Mouse (Mus musculus) small intestine, adult 2 months (tissue): ENCODE results near the gene Wnt9b. TPM values are rescaled to one million over a fixed set of nuclear protein-coding genes. Genes with fewer than 3 reads are reported as not detected.
A peak's percentile ranks its signal among the peaks of the same experiment; 100 is the strongest.
"Not testable (repeated sequence)": the region's sequence is repeated elsewhere in the genome, so short reads cannot be mapped to it uniquely, and the experiment has no call there.

Experiments used
- H3K27ac ChIP-seq: fragments of 200-500 bp; 2 replicates; pipeline ENCODE4 v1.5.1; 2012; ENCODE audit warnings: low read depth, low read length, control low read depth, inconsistent platforms; ENCODE audit not compliant: insufficient read depth
- H3K27me3 ChIP-seq: fragments of 200-500 bp; 2 replicates; pipeline ENCODE4 v1.6.1; 2012; ENCODE audit warnings: mild to moderate bottlenecking, moderate library complexity, low read length, inconsistent platforms; ENCODE audit not compliant: control insufficient read depth, insufficient read depth
- H3K36me3 ChIP-seq: fragments of 200-500 bp; 2 replicates; pipeline ENCODE4 v1.6.1; 2012; ENCODE audit warnings: mild to moderate bottlenecking, low read length, control low read depth, inconsistent platforms; ENCODE audit not compliant: control insufficient read depth, insufficient read depth
- H3K4me1 ChIP-seq: fragments of 200-500 bp; 2 replicates; pipeline ENCODE4 v1.6.1; 2012; ENCODE audit warnings: low read length, inconsistent platforms, mixed read lengths; ENCODE audit not compliant: control insufficient read depth, insufficient read depth, insufficient read length
- H3K4me3 ChIP-seq: fragments of 200-500 bp; 2 replicates; pipeline ENCODE4 v1.5.1; 2012; ENCODE audit warnings: low read depth, mild to moderate bottlenecking, control low read depth, inconsistent platforms, low read length, moderate library complexity
- CTCF ChIP-seq: fragments of 200-500 bp; IDR thresholded peaks from 2 replicates; pipeline ENCODE4 v1.5.1; 2012; ENCODE audit warnings: low read depth, mild to moderate bottlenecking, control low read depth, inconsistent platforms, low read length, moderate library complexity, mixed read lengths; ENCODE audit not compliant: insufficient replicate concordance, insufficient read length; ENCODE audit errors: extremely low read depth
- POLR2A ChIP-seq: fragments of 200-500 bp; IDR thresholded peaks from 2 replicates; pipeline ENCODE4 v1.6.1; 2012; ENCODE audit warnings: low read depth, mild to moderate bottlenecking, control low read depth, inconsistent platforms, low read length, moderate library complexity
- WGBS: fragments of 180-500 bp; shearing (Covaris S2); methylation state at CpG from one replicate; pipeline ENCODE4 v1.1.7; 2018; 5-methylcytosine and 5-hydroxymethylcytosine counted together
- polyA plus RNA-seq: library from polyadenylated mRNA; depleted of rRNA; stranded (reverse); fragments of >200 nt; gene quantifications from 2 replicates; pipeline ENCODE4 v1.2.3, GENCODE M21; 2012

Gene Wnt9b
- polyA plus RNA-seq, 1 experiment, result 0.10 TPM

DNA sequence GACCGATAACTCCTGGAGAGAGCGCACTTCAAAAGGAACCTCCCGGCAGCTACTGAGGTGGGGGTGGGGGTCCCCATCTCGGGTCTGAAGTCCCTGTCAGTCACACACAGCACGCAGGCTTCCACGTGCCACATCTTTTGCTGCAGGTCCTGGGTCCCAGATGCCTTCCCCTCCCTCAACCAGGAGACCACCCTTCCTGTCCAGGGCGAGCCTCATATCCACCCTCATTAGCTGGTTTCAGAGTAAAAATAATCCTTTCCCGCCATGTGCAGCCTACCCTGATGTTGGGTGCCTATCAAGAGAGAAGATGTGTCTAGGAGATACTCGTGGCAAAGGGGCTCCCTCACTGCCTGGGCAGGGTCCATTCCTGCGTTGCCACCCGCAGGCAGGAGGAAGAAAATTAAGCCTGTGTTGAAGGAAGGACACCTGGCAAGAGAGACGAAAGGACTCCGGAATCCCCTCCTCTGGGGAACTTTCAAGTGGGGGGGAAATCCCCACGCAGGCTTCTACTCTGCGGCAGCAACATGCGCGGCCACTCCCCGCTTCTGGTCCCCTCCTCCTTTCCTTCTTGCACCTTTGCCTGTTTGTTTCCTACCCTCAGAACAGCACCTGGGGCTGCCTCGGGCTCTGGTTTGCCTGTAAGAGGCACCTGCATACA, 21.7 kb upstream of the Wnt9b start:
- peaks cover 5% of the 10 kb centered on the region; the same call in 1 of the 2 replicates for H3K4me1 ChIP-seq
- H3K27me3 ChIP-seq, result peaks cover 32% of the 10 kb centered on the region
- 19% methylated on average over 19 of the region's 19 CpGs for WGBS
- no peaks in the 10 kb centered on the region for H3K36me3 ChIP-seq
- no peak overlapping the region for H3K4me3 ChIP-seq
- no peak overlapping the region for H3K27ac ChIP-seq
- no peak for TF ChIP-seq CTCF
- TF ChIP-seq POLR2A, result no peak

DNA sequence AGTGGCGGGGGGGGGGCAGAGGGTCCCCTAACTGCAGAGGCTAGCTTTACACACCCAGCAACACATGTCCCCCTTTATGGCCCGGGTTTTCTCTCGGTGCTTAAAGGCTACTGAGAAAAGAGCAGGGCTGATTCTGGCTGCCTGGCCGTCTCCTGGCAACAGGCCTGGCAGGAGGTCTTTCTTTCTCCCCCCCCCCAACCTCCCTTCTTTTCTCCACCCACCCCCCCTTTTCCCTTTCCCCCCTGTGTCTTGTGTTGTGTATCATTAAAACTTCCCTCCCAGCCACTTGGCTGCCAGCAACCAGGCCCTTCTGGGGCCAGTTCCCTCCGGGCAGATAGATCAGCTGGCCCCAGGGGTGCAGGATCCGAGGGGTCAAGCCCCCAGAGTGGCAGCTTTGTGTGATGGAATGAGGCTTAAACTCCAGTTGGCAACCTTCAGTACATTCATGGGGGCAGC, 16.0 kb upstream of the Wnt9b start:
- 69% methylated on average over 6 of the region's 6 CpGs for WGBS
- H3K36me3 ChIP-seq, result no peaks in the 10 kb centered on the region
- H3K27ac ChIP-seq, result no peak overlapping the region
- TF ChIP-seq POLR2A (no peak), CTCF (no peak)
- H3K27me3 ChIP-seq, result no peaks in the 10 kb centered on the region
- peaks cover 2% of the 10 kb centered on the region; the same call in 1 of the 2 replicates for H3K4me1 ChIP-seq
- H3K4me3 ChIP-seq, result no peak overlapping the region

DNA sequence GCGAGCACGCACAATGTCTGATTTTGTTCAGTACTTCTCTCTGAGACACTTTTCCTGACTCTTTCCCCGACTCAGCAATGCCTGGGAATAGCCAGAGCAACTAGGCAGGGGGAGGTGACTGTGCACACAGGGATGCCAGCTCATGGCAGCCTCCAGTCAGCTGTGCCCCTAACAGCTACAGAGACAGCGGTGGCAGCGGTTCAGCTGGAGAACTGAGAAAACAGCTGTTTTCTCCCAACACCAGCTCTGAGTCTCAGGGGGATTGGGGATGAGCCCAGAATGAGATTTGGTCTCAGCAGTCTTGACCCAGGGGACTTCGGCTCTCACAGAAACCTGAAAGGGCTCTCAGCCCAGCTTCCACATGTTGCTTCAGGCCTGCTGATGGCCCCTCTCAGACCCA, 15.0 kb upstream of the Wnt9b start:
- Histone ChIP-seq H3K4me3 (no peak overlapping the region), H3K36me3 (no peaks in the 10 kb centered on the region), H3K27me3 (no peaks in the 10 kb centered on the region), H3K27ac (no peak overlapping the region), H3K4me1 (peaks cover 2% of the 10 kb centered on the region; the same call in 1 of the 2 replicates)
- 67% methylated on average over 6 of the region's 6 CpGs for WGBS
- TF ChIP-seq POLR2A, result no peak
- TF ChIP-seq CTCF, result no peak

DNA sequence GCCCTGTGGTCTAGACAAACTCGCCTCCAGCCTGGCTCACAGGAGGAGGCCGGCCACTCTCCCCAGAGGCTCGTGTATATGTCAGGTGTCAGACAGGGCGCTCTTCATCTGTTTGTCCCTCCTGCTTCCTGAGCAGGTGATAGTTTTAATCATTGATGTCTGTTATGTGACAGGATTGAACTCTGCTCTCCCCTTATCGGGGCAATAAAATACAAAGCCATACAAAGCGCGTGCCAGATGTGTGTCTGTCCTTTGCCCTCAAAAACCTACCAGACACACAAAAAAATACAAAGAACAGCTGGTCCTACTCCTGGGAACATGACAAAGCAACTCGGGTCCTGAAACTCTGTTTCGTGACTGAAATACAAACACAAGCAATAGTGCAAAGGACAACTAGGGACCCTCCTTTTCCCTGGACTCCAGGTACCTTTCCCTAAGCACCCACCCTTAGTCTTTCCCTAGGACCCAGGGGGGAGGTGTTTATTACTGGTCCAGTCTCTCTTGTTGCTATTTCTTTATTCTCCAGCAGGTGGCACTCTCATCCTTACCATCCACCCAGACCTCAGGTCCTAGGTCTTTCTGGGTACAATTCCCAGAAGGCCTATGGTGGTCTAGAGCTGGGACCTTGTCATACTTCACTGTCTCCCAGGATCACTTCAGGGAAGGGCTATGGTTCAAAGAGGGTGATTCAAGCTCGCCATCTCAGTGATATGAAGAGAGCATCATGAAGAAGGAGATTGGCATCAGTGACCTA, 14.0 kb upstream of the Wnt9b start:
- Histone ChIP-seq H3K27ac (peak overlapping the region; percentile 22; the same call in 1 of the 2 replicates), H3K4me1 (peaks cover 2% of the 10 kb centered on the region; the same call in 1 of the 2 replicates), H3K27me3 (no peaks in the 10 kb centered on the region), H3K4me3 (no peak overlapping the region), H3K36me3 (no peaks in the 10 kb centered on the region)
- peak; percentile 72; the same call in 1 of the 2 replicates for TF ChIP-seq CTCF
- no peak for TF ChIP-seq POLR2A
- 12% methylated on average over 10 of the region's 10 CpGs for WGBS

DNA sequence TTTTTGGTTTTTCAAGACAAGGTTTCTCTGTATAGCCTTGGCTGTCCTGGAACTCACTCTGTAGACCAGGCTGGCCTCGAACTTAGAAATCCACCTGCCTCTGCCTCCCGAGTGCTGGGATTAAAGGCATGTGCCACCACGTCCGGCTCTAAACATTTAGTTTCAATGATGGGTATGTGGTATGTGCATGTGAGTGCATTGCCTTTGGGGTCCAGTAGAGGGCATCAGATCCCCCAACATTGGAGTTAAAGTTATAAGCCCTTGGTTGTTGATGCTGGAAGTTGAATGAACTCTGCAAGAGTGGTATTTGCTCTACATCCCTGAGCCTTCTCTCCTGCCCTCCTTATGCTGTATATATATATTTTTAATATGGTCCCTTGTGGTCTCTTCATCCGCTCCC, 11.3 kb upstream of the Wnt9b start:
- WGBS, result 92% methylated on average over 5 of the region's 5 CpGs
- not testable (repeated sequence) for H3K36me3 ChIP-seq

DNA sequence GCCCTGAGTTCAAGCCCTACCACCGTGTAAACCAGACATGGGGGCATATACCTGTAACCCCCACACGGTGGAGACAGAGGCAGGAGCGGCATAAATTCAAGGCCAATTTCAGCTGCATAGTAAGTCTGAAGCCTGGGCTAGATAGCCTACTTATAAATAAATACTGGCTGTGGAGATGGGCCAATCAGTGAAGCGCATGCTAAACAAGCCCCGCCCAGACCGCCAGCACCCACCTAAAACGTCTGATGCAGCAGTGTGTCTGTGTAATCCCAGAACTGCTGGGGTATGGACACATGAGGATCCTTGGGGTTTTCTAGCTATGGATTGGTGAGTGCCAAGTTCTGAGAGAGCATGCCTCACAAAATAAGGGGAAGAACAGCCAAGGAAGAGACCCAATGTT, 10.5 kb upstream of the Wnt9b start:
- Histone ChIP-seq H3K4me1 (peaks cover 2% of the 10 kb centered on the region; the same call in 1 of the 2 replicates), H3K27me3 (no peaks in the 10 kb centered on the region)
- WGBS, result 66% methylated on average over 7 of the region's 7 CpGs

More for the DNA sequence above, 11.3 kb upstream of the Wnt9b start:
- not testable (repeated sequence) for H3K27ac ChIP-seq, H3K4me3 ChIP-seq, H3K4me1 ChIP-seq, H3K27me3 ChIP-seq

DNA sequence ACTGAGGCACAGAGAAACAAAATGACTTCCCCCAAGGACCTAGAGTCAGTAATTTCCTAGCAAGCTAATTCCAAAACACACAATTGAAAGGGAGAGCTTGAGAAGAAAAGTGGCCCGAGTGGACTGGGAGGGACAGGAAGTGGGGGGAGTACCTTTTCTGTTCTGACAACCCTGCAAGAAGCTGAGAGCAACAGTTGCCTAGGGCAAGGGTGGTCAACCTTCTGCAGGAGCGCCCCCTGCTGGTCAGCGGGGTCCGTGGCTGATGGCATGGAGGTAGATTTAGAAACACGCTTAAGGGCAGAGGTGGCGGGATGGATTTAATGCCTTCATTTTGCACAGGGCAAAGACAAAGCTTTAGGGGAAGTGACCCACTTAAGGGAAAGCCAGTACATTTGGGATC, 9.1 kb upstream of the Wnt9b start:
- H3K4me1 ChIP-seq, result peaks cover 2% of the 10 kb centered on the region; the same call in 1 of the 2 replicates
- no peaks in the 10 kb centered on the region for H3K27me3 ChIP-seq
- WGBS, result 11% methylated on average over 6 of the region's 6 CpGs
- H3K4me3 ChIP-seq, result no peak overlapping the region
- TF ChIP-seq CTCF, result peak; percentile 96
- no peak for TF ChIP-seq POLR2A
- no peak overlapping the region for H3K27ac ChIP-seq
- no peaks in the 10 kb centered on the region for H3K36me3 ChIP-seq

More for the DNA sequence above, 10.5 kb upstream of the Wnt9b start:
- no peak overlapping the region for H3K4me3 ChIP-seq
- no peak overlapping the region for H3K27ac ChIP-seq
- no peak for TF ChIP-seq POLR2A
- TF ChIP-seq CTCF, result no peak
- no peaks in the 10 kb centered on the region for H3K36me3 ChIP-seq
